Mouse (Mus musculus) lung, adult 2 months (tissue): ENCODE measurements at regions not wholly inside any gene's neighbourhood (a gene's known extent, or its start where the extent isn't known, plus 50 kb on each side); places are given as distances from the start of the nearest gene placed in this dataset.

Experiments
- CTCF ChIP-seq: fragments of 200-500 bp; IDR thresholded peaks from 2 replicates; pipeline ENCODE4 v1.5.1; 2011; ENCODE audit warnings: mild to moderate bottlenecking, low read length, control low read depth; ENCODE audit not compliant: insufficient read depth
- POLR2A ChIP-seq: fragments of 200-500 bp; IDR thresholded peaks from 2 replicates; pipeline ENCODE4 v1.6.1; 2011; ENCODE audit warnings: low read depth, mild to moderate bottlenecking, control low read depth, low read length, borderline replicate concordance; ENCODE audit errors: extremely low read depth

DNA sequence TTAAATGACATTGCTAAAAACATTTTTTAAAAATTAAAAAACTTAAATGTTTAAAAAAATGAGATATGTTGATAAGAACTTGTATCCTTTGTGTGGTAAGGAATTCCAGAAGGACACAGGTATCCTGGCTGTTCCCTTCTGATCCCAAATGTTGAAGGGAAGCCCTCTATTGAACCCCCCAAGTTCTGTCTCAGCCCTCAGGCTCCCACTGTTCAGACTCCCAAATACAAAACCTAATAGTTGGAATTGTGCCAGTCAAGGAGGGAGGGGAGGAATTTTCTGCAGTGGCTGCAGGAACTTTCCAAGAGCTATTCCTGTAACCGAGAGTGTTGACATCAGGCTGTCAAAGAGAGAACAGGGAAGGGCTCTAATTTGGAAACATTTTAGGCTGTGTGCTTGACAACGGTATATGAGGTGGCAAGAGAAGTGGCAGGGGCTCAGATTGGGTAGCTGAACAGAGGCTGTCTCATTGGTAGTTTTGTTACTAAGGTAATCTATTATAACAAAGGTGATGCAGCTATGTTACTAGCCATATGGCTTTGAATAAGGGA is 843.8 kb upstream of the A1bg start:
- TF ChIP-seq CTCF (no peak), POLR2A (no peak)
